Mouse (Mus musculus): ENCODE data around the gene Fam171b. TPM values are rescaled to one million over a fixed set of nuclear protein-coding genes. Genes with fewer than 3 reads are reported as not detected.

The Fam171b gene
- polyA plus RNA-seq, 1 experiment from 2014 or later = 0.49 TPM

DNA sequence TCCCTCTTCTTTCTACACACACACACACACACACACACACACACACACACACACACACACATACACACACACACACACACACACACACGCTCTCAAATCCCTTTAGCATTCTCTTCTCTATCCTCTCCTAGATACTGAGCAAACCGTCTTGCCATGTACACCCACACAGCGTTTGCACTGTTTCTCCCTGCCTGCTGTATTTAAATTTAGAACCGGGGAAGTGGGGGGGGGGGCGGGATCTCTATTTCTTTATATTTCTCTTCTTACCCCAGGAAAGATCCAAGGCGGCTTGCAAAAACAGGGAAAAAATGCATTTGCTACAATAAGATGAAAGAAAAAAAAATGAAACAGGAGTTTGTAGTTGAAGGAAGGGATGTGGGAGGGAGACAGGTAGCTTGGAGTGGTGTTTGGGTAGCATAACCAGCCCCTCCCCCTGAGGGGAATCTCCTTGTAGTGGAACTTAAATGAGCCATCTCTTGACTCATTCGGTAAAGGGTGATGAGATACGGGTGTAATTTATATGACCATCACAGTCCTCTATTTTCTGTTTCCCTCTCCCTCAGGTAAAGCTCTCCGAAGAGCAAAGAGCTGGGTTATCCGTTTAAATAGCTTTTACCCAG is 947 bp downstream of the Fam171b start:
- no peak for TF ChIP-seq CTCF (IDR thresholded peaks at IDR 0.05)
- POLR2A ChIA-PET = interaction anchor here (0.7 kb wide), 1 partner anchor 312 kb away, joined by 4 read pairs; no protein-coding TSS in a partner anchor
- ATAC-seq (no peak), DNase-seq (ENCODE audit: low read depth, low spot score) (no peak)
- H3K27me3 ChIP-seq = peaks cover 6% of the 10 kb centered on the region
- in situ Hi-C loops (cut with MboI; ENCODE audit: low pct_unique_long_range_greater_than_20kb) = no loop called here
- CTCF ChIA-PET = no interaction called here

DNA sequence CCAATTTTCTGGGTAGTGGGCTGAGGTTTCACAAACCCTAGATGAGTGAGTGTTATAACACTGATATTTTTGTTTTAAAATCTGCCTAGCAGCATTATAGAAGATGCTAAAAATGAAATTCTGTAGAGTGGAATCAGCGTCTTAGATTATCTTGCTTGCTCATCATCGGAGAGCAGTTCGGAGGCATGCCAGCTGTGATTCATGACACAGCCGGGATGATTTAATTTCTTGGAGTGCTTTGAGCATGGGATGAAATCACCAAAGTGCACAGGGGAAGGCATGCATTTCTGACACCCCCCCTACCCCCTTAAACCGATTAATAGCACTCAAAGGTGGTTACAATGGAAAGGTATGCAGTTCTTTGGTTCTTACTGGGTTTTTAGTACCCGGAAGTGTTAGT is 1.6 kb downstream of the Fam171b start:
- in situ Hi-C loops (cut with MboI; ENCODE audit: low pct_unique_long_range_greater_than_20kb) = no loop called here
- no peak for TF ChIP-seq CTCF (IDR thresholded peaks at IDR 0.05)
- ChIA-PET CTCF (no interaction called here), POLR2A (interaction anchor here (0.7 to 1.0 kb wide), 2 partner anchors 24 to 311 kb away, joined by 3 to 4 read pairs; no protein-coding TSS in a partner anchor)
- no peak for ATAC-seq
- DNase-seq (ENCODE audit: low read depth, low spot score) = no peak
- H3K27me3 ChIP-seq = peaks cover 6% of the 10 kb centered on the region

- TF ChIP-seq CTCF (IDR thresholded peaks at IDR 0.05) = no peak
- ChIA-PET POLR2A (no interaction called here), CTCF (no interaction called here)
- in situ Hi-C loops (cut with MboI; ENCODE audit: low pct_unique_long_range_greater_than_20kb) = no loop called here
- H3K27me3 ChIP-seq = peaks cover 7% of the 10 kb centered on the region
- DNase-seq (ENCODE audit: low read depth, low spot score) = no peak
- no peak for ATAC-seq
Measured at GRCm38 (mm10) chr2:83816147-83816546, 3.7 kb downstream of the Fam171b start.

GRCm38 (mm10) chr2:83825161-83825560 is 12.7 kb downstream of the Fam171b start:
- ChIA-PET POLR2A (no interaction called here), CTCF (no interaction called here)
- peaks cover 22% of the 10 kb centered on the region for H3K27me3 ChIP-seq
- ATAC-seq (no peak), DNase-seq (ENCODE audit: low read depth, low spot score) (no peak)
- TF ChIP-seq CTCF (IDR thresholded peaks at IDR 0.05) = no peak
- in situ Hi-C loops (cut with MboI; ENCODE audit: low pct_unique_long_range_greater_than_20kb) = no loop called here

DNA sequence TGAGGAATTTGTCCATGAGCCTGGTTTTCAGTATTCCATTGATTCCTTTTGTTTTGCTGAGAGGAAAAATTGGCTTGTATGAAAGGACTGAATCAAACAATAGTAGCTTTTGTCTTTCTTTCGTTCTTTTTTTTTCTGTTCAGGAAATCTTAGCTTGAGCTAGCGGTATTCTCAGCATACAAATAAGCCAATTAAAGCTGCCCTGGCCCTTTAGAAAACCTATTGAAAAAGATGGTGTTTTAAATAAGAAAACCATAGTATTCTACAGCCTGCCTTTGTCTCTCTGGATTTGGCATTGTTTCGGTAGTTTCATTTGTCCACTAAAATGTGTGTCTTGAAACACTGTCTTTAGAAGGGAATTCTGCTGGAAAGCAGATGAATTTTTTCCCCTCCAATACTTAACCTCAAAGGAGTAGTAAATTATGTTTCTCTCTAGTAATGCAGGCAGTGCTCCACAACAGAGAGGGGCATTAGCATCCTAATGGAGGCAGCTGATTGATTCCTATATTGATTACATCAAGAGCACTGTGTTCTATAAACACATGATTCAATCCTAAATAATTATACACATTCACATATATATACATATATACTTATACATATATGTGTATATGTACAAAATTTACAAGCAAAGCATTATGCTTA is 16.6 kb downstream of the Fam171b start:
- in situ Hi-C loops (cut with MboI; ENCODE audit: low pct_unique_long_range_greater_than_20kb) = no loop called here
- ChIA-PET CTCF (no interaction called here), POLR2A (no interaction called here)

GRCm38 (mm10) chr2:83832903-83833302 is 20.5 kb downstream of the Fam171b start:
- ATAC-seq = no peak
- TF ChIP-seq CTCF (IDR thresholded peaks at IDR 0.05) = no peak
- DNase-seq (ENCODE audit: low read depth, low spot score) = no peak
- in situ Hi-C loops (cut with MboI; ENCODE audit: low pct_unique_long_range_greater_than_20kb) = no loop called here
- ChIA-PET POLR2A (no interaction called here), CTCF (no interaction called here)
- peaks cover 13% of the 10 kb centered on the region for H3K27me3 ChIP-seq

More for the DNA sequence above, 16.6 kb downstream of the Fam171b start:
- DNase-seq (ENCODE audit: low read depth, low spot score) (no peak), ATAC-seq (no peak)
- H3K27me3 ChIP-seq = peaks cover 14% of the 10 kb centered on the region
- TF ChIP-seq CTCF (IDR thresholded peaks at IDR 0.05) = no peak

- in situ Hi-C loops (cut with MboI; ENCODE audit: low pct_unique_long_range_greater_than_20kb) = no loop called here
- peaks cover 3% of the 10 kb centered on the region for H3K27me3 ChIP-seq
- no peak for TF ChIP-seq CTCF (IDR thresholded peaks at IDR 0.05)
- ATAC-seq (no peak), DNase-seq (ENCODE audit: low read depth, low spot score) (no peak)
- CTCF ChIA-PET = interaction anchor here (1.1 to 2.0 kb wide), 2 partner anchors 11 to 23 kb away, joined by 3 to 4 read pairs; partner anchors contain the start of gene Fam171b
- POLR2A ChIA-PET = no interaction called here
Measured at GRCm38 (mm10) chr2:83835313-83836070, 23.1 kb downstream of the Fam171b start.

- DNase-seq (ENCODE audit: low read depth, low spot score) (no peak), ATAC-seq (no peak)
- in situ Hi-C loops (cut with MboI; ENCODE audit: low pct_unique_long_range_greater_than_20kb) = no loop called here
- peaks cover 21% of the 10 kb centered on the region for H3K27me3 ChIP-seq
- CTCF ChIA-PET = no interaction called here
- TF ChIP-seq CTCF (IDR thresholded peaks at IDR 0.05) = no peak
- POLR2A ChIA-PET = no interaction called here
Measured at GRCm38 (mm10) chr2:83848495-83848894, 36.1 kb downstream of the Fam171b start.

DNA sequence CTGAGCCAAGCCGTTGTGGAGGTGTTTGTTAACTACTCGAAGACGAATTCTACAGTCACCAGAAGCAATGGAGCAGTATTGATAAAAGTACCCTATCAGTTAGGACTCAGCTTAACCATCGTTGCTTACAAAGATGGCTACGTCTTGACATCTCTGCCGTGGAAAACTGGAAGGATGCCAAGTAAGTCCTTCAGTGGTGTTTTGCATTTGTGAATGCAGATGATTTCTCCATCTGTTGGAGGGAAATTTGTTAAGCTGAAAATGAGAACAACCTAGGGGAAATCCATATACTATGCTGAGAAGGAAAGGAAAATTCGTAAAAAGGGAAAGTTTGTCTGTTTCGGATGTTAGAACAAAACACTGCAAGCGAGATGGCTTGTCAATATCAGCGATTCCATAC is 41.0 kb downstream of the Fam171b start:
- TF ChIP-seq CTCF (IDR thresholded peaks at IDR 0.05) = no peak
- DNase-seq (ENCODE audit: low read depth, low spot score) = no peak
- in situ Hi-C loops (cut with MboI; ENCODE audit: low pct_unique_long_range_greater_than_20kb) = no loop called here
- no peak for ATAC-seq
- POLR2A ChIA-PET = no interaction called here
- CTCF ChIA-PET = no interaction called here
- H3K27me3 ChIP-seq = peaks cover 15% of the 10 kb centered on the region

GRCm38 (mm10) chr2:83856236-83856635 is 43.8 kb downstream of the Fam171b start:
- ATAC-seq (no peak), DNase-seq (ENCODE audit: low read depth, low spot score) (no peak)
- peaks cover 11% of the 10 kb centered on the region for H3K27me3 ChIP-seq
- ChIA-PET POLR2A (no interaction called here), CTCF (no interaction called here)
- in situ Hi-C loops (cut with MboI; ENCODE audit: low pct_unique_long_range_greater_than_20kb) = no loop called here
- TF ChIP-seq CTCF (IDR thresholded peaks at IDR 0.05) = no peak

- ChIA-PET POLR2A (no interaction called here), CTCF (no interaction called here)
- TF ChIP-seq CTCF (IDR thresholded peaks at IDR 0.05) = no peak
- no peak for DNase-seq (ENCODE audit: low read depth, low spot score)
- ATAC-seq = no peak
- peaks cover 7% of the 10 kb centered on the region for H3K27me3 ChIP-seq
- in situ Hi-C loops (cut with MboI; ENCODE audit: low pct_unique_long_range_greater_than_20kb) = no loop called here
Measured at GRCm38 (mm10) chr2:83883850-83884420, 71.5 kb downstream of the Fam171b start.
